Mouse (Mus musculus) ES-E14 (cell line): ENCODE data around the gene Dlec1. TPM values are rescaled to one million over a fixed set of nuclear protein-coding genes. Genes with fewer than 3 reads are reported as not detected.

Experiments used
- DNase-seq: peaks from one replicate; pipeline ENCODE4 v3.0.0-alpha.2; 2013; ENCODE audit warnings: low read depth, low spot score
- H3K27ac ChIP-seq: 2 replicates; pipeline ENCODE4 v1.5.1; 2012; ENCODE audit warnings: low read depth, mild to moderate bottlenecking, low read length, moderate library complexity, mixed read lengths; ENCODE audit not compliant: poor library complexity, insufficient read depth, severe bottlenecking
- H3K36me3 ChIP-seq: 2 replicates; pipeline ENCODE4 v1.6.1; 2012; ENCODE audit warnings: mild to moderate bottlenecking, low read length, moderate library complexity, mixed read lengths; ENCODE audit not compliant: control insufficient read depth, poor library complexity, insufficient read depth, severe bottlenecking
- H3K4me1 ChIP-seq, 2 experiments: fragments of 150-350 bp in 1 of 2; sonication (generic) in 1 of 2; 2 replicates each; pipeline ENCODE4 v1.6.1; 2012; ENCODE audit warnings: low read length in 2 of 2, mild to moderate bottlenecking in 1 of 2, mixed read lengths in 1 of 2; ENCODE audit not compliant: control insufficient read depth in 2 of 2, insufficient read depth in 2 of 2, poor library complexity in 1 of 2
- H3K4me3 ChIP-seq, 2 experiments: fragments of 150-350 bp in 1 of 2; sonication (generic) in 1 of 2; 2 replicates each; pipeline ENCODE4 v1.5.1; 2012; ENCODE audit warnings: low read length in 2 of 2, low read depth in 1 of 2, mild to moderate bottlenecking in 1 of 2, mixed read lengths in 1 of 2; ENCODE audit not compliant: insufficient read depth in 1 of 2, poor library complexity in 1 of 2, severe bottlenecking in 1 of 2
- H3K9ac ChIP-seq: 2 replicates; pipeline ENCODE4 v1.6.1; 2012; ENCODE audit warnings: low read depth, mild to moderate bottlenecking, low read length, mixed read lengths; ENCODE audit not compliant: poor library complexity, insufficient read depth, severe bottlenecking
- H3K9me3 ChIP-seq: fragments of 150-350 bp; sonication (generic); 2 replicates; pipeline ENCODE4 v1.6.1; 2012; ENCODE audit warnings: low read depth, mild to moderate bottlenecking, low read length; ENCODE audit not compliant: control insufficient read depth, insufficient read depth
- CHD2 ChIP-seq: IDR thresholded peaks from 2 replicates; pipeline ENCODE4 v1.6.1; 2014; ENCODE audit warnings: mild to moderate bottlenecking, low read depth, low read length, inconsistent platforms
- HCFC1 ChIP-seq: IDR thresholded peaks from 2 replicates; pipeline ENCODE4 v1.6.1; 2012; ENCODE audit warnings: low read length, inconsistent platforms, borderline replicate concordance; ENCODE audit not compliant: insufficient read depth
- MAFK ChIP-seq: IDR thresholded peaks from 2 replicates; pipeline ENCODE4 v1.6.1; 2014; ENCODE audit warnings: mild to moderate bottlenecking, low read depth, low read length, inconsistent platforms; ENCODE audit not compliant: insufficient read depth
- ZC3H11A ChIP-seq: IDR thresholded peaks from 2 replicates; pipeline ENCODE4 v1.6.1; 2012; ENCODE audit warnings: low read depth, mild to moderate bottlenecking, inconsistent platforms, low read length, borderline replicate concordance
- ZNF384 ChIP-seq: IDR thresholded peaks from 2 replicates; pipeline ENCODE4 v1.6.1; 2012; ENCODE audit warnings: low read depth, low read length, inconsistent platforms
- in situ Hi-C, 2 experiments: fragments of 600-800 bp; cut with MboI; formaldehyde crosslinking; loops; one replicate each; pipeline ENCODE4 v1.15.1; 2025; ENCODE audit warnings: low sequenced_read_pairs in 2 of 2, inconsistent platforms in 1 of 2; ENCODE audit not compliant: unreplicated experiment in 2 of 2
- total RNA-seq: library from RNA; depleted of rRNA; stranded (reverse); fragments of 300-350 nt; gene quantifications from 2 replicates; pipeline ENCODE4 v1.2.3, GENCODE M21; 2012

Dlec1 gene
- total RNA-seq, 1 experiment = 1.2 TPM

- H3K4me3 ChIP-seq = no peak overlapping the region
- DNase-seq = no peak
- H3K9me3 ChIP-seq = no peaks in the 10 kb centered on the region
- in situ Hi-C loops = no loop called here
- H3K27ac ChIP-seq = no peak overlapping the region
- no peaks in the 10 kb centered on the region; a peak in 1 of 4 replicates for H3K4me1 ChIP-seq
- H3K9ac ChIP-seq = no peak overlapping the region
- no peaks in the 10 kb centered on the region for H3K36me3 ChIP-seq
- TF ChIP-seq CHD2 (no peak), ZNF384 (no peak), MAFK (no peak), ZC3H11A (no peak), HCFC1 (no peak)
These were observed 20.5 kb downstream of the Dlec1 start for GRCm38 (mm10) chr9:119122596-119123369.

DNA sequence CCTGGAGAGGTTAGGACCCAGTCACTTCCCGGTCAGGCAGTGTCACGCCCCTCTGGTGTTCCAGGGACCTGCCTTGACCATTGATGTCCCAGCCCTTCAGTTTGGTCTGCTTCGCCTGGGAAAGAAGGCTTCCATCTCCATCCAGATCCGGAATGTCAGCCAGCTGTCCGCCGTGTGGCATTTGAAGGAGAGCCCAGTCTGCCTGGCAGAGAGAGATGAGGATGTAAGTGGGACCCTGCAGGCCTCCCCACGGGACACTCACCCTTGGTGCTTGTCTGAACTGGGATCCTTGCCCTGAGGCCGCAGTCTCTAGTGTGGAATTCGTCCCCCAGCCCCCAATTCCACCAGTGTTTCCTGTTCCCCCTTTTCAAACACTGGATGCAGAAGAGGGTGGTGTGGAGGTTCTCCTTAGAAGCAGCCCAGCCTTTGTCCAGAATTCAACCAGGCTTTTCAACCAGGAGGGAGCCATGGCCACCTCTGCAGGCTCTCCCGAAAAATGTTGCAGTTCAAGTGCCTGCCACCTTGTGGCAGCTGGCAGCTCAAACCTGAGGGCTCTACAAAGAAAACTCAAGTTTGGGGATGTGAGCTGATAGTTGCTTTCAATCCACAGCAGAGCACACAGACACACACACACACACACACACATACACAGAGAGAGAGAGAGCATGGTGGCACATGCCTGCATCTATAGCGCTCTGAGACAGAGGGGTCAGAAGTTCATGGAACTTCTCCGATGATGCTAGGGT is 26.3 kb downstream of the Dlec1 start:
- no peak for TF ChIP-seq MAFK
- no peak for TF ChIP-seq ZNF384
- no peak for TF ChIP-seq ZC3H11A
- no peak for TF ChIP-seq HCFC1
- no peak for TF ChIP-seq CHD2
- Histone ChIP-seq H3K27ac (no peak overlapping the region), H3K36me3 (no peaks in the 10 kb centered on the region), H3K4me1 (no peaks in the 10 kb centered on the region), H3K9me3 (no peaks in the 10 kb centered on the region), H3K4me3 (no peak overlapping the region), H3K9ac (no peak overlapping the region)
- in situ Hi-C loops = no loop called here
- no peak for DNase-seq

- H3K27ac ChIP-seq = no peak overlapping the region
- no peak for TF ChIP-seq MAFK
- TF ChIP-seq HCFC1 = no peak
- TF ChIP-seq ZNF384 = no peak
- no peak for TF ChIP-seq ZC3H11A
- TF ChIP-seq CHD2 = no peak
- H3K4me3 ChIP-seq = no peak overlapping the region
- no peaks in the 10 kb centered on the region for H3K36me3 ChIP-seq
- no peaks in the 10 kb centered on the region for H3K4me1 ChIP-seq
- no peak overlapping the region for H3K9ac ChIP-seq
- no peak for DNase-seq
- in situ Hi-C loops = no loop called here
- no peaks in the 10 kb centered on the region for H3K9me3 ChIP-seq
These were observed 28.4 kb downstream of the Dlec1 start for GRCm38 (mm10) chr9:119130692-119131091.

GRCm38 (mm10) chr9:119138836-119139235 is 36.6 kb downstream of the Dlec1 start:
- Histone ChIP-seq H3K9me3 (no peaks in the 10 kb centered on the region), H3K4me3 (no peak overlapping the region), H3K9ac (no peak overlapping the region), H3K36me3 (no peaks in the 10 kb centered on the region), H3K27ac (no peak overlapping the region), H3K4me1 (no peaks in the 10 kb centered on the region; a peak in 1 of 4 replicates)
- TF ChIP-seq ZNF384 (no peak), MAFK (no peak), CHD2 (no peak), ZC3H11A (no peak), HCFC1 (no peak)
- no peak for DNase-seq
- in situ Hi-C loops = no loop called here

DNA sequence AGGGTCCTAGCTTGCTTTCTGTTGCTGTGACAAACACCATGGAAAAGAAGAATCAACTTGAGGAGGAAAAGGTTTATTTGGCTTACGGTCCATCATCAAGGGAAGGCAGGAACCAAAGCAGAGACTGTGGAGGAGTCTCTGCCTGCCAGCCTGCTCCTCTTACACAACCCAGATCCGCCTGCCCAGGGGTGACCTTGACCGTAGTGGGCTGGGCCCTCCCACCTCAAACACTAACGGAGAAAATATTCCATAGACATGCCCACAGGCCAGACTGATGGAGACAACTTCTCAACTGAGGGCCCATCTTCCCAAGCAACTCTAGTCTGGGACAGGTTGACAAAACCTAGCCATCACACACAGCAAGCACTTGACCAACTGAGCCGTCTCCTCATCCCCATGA is 39.8 kb downstream of the Dlec1 start:
- DNase-seq = no peak
- Histone ChIP-seq H3K4me1 (peaks cover 0 to 2% of the 10 kb centered on the region in 2 experiments; a peak in 1 of 4 replicates), H3K4me3 (no peak overlapping the region), H3K9me3 (no peaks in the 10 kb centered on the region), H3K27ac (no peak overlapping the region), H3K9ac (no peak overlapping the region), H3K36me3 (no peaks in the 10 kb centered on the region)
- no peak for TF ChIP-seq MAFK
- TF ChIP-seq ZNF384 = no peak
- TF ChIP-seq CHD2 = no peak
- TF ChIP-seq ZC3H11A = no peak
- no peak for TF ChIP-seq HCFC1
- in situ Hi-C loops = no loop called here
